Mouse (Mus musculus) liver, embryonic 16.5 days (tissue): ENCODE measurements around the gene Gm28171. TPM values are rescaled to one million over a fixed set of nuclear protein-coding genes. Genes with fewer than 3 reads are reported as not detected.
"Not testable (repeated sequence)": the region's sequence is repeated elsewhere in the genome, so short reads cannot be mapped to it uniquely, and the experiment has no call there.

Source experiments
- ATAC-seq: fragments of 200-750 bp; cut with Nextera tagmentation; 2 replicates; pipeline ENCODE4 v1.8.0; 2017; ENCODE audit warnings: low read depth, mild to moderate bottlenecking, moderate number of reproducible peaks, moderate library complexity
- H3K27ac ChIP-seq: fragments of 300-500 bp; sonication (generic); 2 replicates; pipeline ENCODE4 v1.5.1; 2014; ENCODE audit warnings: mild to moderate bottlenecking, low read length
- H3K27me3 ChIP-seq: fragments of 300-500 bp; sonication (generic); 2 replicates; pipeline ENCODE4 v1.6.1; 2014; ENCODE audit warnings: low read depth, low read length, mixed read lengths; ENCODE audit not compliant: control insufficient read depth, insufficient read depth
- H3K36me3 ChIP-seq: fragments of 300-500 bp; sonication (generic); 2 replicates; pipeline ENCODE4 v1.6.1; 2014; ENCODE audit warnings: mild to moderate bottlenecking; ENCODE audit not compliant: control insufficient read depth, insufficient read depth
- H3K4me1 ChIP-seq: fragments of 300-500 bp; sonication (generic); 2 replicates; pipeline ENCODE4 v1.6.1; 2014; ENCODE audit warnings: low read depth, low read length, mixed read lengths; ENCODE audit not compliant: control insufficient read depth
- H3K4me2 ChIP-seq: fragments of 300-500 bp; sonication (generic); 2 replicates; pipeline ENCODE4 v1.6.1; 2014; ENCODE audit warnings: low read depth, low read length, mixed read lengths
- H3K4me3 ChIP-seq: fragments of 300-500 bp; sonication (generic); 2 replicates; pipeline ENCODE4 v1.5.1; 2014; ENCODE audit warnings: low read depth, mild to moderate bottlenecking, low read length
- H3K9ac ChIP-seq: fragments of 300-500 bp; sonication (generic); 2 replicates; pipeline ENCODE4 v1.6.1; 2014; ENCODE audit warnings: low read depth, low read length
- H3K9me3 ChIP-seq: fragments of 300-500 bp; sonication (generic); replicated peaks from 2 replicates; pipeline ENCODE4 v1.6.1; 2016; ENCODE audit warnings: low read length; ENCODE audit not compliant: control insufficient read depth
- WGBS: fragments of 180-500 bp; shearing (Covaris S2); extraction: QIAGEN DNeasy Blood & Tissue Kit; methylation state at CpG from one replicate; pipeline ENCODE4 v1.1.7; 2014; ENCODE audit not compliant: insufficient replicate concordance; 5-methylcytosine and 5-hydroxymethylcytosine counted together
- polyA plus RNA-seq: library from polyadenylated mRNA; unstranded; fragments of >200 nt; fragmentation: Nextera tagmentation; extraction: Ambion mirVana; gene quantifications from 2 replicates; pipeline ENCODE4 v1.2.1, GENCODE M21; 2015

Gm28171 gene
- not detected in 2 replicates for polyA plus RNA-seq

DNA sequence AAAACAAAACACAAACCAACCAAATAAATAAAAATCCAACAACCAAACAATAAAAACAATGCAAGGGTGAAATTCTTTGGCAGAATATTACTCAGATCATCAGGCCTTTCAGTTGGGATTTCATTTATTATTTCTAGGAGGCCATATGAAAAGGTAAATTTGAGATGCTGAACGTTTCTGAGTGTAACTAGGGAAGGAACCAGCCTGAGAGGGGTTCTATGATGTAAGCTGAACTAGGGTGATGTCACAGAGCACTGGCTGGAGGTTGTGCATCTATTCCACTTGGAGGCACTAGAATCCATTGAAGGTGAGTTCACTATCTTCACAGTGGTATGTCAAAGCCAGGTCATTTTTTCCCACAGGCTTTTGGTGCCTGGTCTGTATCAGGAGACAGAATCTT is at the start of gene Gm28171:
Gm28171 (plus strand) TSS at position 301 of the 400 bp plus-strand sequence.
- ATAC-seq, H3K9ac ChIP-seq, H3K36me3 ChIP-seq, H3K9me3 ChIP-seq, H3K4me1 ChIP-seq, H3K27ac ChIP-seq, H3K4me2 ChIP-seq, H3K27me3 ChIP-seq, H3K4me3 ChIP-seq: not testable (repeated sequence)
- no CpG with 5 or more reads among the region's 1 CpGs for WGBS

Other genes with a start within 250 kb of the Gm28171 start
- not detected in 2 replicates for gene Gm21854, start 136.4 kb upstream of the Gm28171 start, polyA plus RNA-seq
- not detected in 2 replicates for gene Gm20914, start 67.4 kb upstream of the Gm28171 start, polyA plus RNA-seq
- not detected in 2 replicates for gene Gm21778, start 149.1 kb downstream of the Gm28171 start, polyA plus RNA-seq